Mouse (Mus musculus) midbrain, embryonic 15.5 days (tissue): Measurements from ENCODE around the gene Purb. TPM values are rescaled to one million over a fixed set of nuclear protein-coding genes. Genes with fewer than 3 reads are reported as not detected.
A peak's percentile ranks its signal among the peaks of the same experiment; 100 is the strongest.

Experiments
- ATAC-seq: fragments of 200-750 bp; cut with Nextera tagmentation; replicated peaks from 2 replicates; pipeline ENCODE4 v1.8.0; 2017; ENCODE audit warnings: moderate TSS enrichment
- H3K27ac ChIP-seq: fragments of 300-500 bp; sonication (generic); 2 replicates; pipeline ENCODE4 v1.5.1; 2015; ENCODE audit warnings: mild to moderate bottlenecking, inconsistent platforms
- H3K27me3 ChIP-seq: fragments of 300-500 bp; sonication (generic); replicated peaks from 2 replicates; pipeline ENCODE4 v1.6.1; 2015; ENCODE audit warnings: inconsistent platforms
- H3K36me3 ChIP-seq: fragments of 300-500 bp; sonication (generic); replicated peaks from 2 replicates; pipeline ENCODE4 v1.6.1; 2015; ENCODE audit warnings: inconsistent platforms
- H3K4me1 ChIP-seq: fragments of 300-500 bp; sonication (generic); 2 replicates; pipeline ENCODE4 v1.6.1; 2015; ENCODE audit warnings: inconsistent platforms
- H3K4me2 ChIP-seq: fragments of 300-500 bp; sonication (generic); 2 replicates; pipeline ENCODE4 v1.6.1; 2015; ENCODE audit warnings: inconsistent platforms, mild to moderate bottlenecking, moderate library complexity
- H3K4me3 ChIP-seq: fragments of 300-500 bp; sonication (generic); 2 replicates; pipeline ENCODE4 v1.5.1; 2015; ENCODE audit warnings: mild to moderate bottlenecking, inconsistent platforms
- H3K9ac ChIP-seq: fragments of 300-500 bp; sonication (generic); 2 replicates; pipeline ENCODE4 v1.6.1; 2015; ENCODE audit warnings: mild to moderate bottlenecking, inconsistent platforms
- H3K9me3 ChIP-seq: fragments of 300-500 bp; sonication (generic); 2 replicates; pipeline ENCODE4 v1.6.1; 2016; ENCODE audit warnings: inconsistent platforms
- WGBS: fragments of 180-500 bp; shearing (Covaris S2); methylation state at CpG from one replicate; pipeline ENCODE4 v1.1.7; 2015; ENCODE audit warnings: mixed read lengths; 5-methylcytosine and 5-hydroxymethylcytosine counted together
- polyA plus RNA-seq: library from polyadenylated mRNA; unstranded; fragments of >200 nt; fragmentation: Nextera tagmentation; extraction: Ambion mirVana; gene quantifications from 2 replicates; pipeline ENCODE4 v1.2.1, GENCODE M21; 2015

Purb gene
- polyA plus RNA-seq: 11.3 and 11.4 TPM in 2 replicates

DNA sequence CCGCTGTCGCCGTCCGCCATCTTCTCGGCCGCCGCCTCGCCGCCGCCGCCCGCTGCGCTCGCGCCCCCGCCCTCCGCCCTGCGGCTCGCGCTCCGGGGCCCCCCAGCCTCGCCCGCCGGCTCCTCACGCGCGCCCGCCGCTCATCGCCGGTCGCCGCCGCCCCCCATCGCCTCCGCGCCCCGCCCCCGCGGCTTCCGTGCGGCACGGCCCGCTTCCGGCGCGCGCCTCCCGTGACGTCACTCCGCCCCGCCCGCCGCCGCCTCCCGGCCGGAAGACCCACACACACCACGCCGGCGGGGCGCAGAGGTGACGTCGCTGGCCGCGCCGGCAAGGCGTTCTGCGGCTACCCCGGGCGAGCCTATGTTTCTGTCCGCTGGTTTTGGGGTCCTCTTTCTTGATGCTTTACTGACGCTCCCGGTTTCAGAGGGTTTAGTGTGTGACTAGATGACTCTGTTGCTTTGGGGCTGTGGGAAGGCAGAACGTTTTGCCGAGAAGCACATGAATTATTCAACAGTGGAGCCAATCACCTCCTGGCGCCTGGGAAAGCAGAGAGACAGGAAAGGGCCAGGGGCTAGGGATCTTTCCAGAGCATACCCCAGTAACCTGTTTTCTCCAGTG lies at the start of gene Purb:
Purb (minus strand) TSS at position 51 of the 618 bp plus-strand sequence.
- Histone ChIP-seq H3K9ac (peak within 1 kb of the TSS; percentile 90), H3K4me1 (peaks cover 31% of the 10 kb centered on the region), H3K9me3 (no peaks in the 10 kb centered on the region), H3K4me2 (peak within 1 kb of the TSS; percentile 90), H3K27me3 (no peaks in the 10 kb centered on the region), H3K4me3 (peak within 1 kb of the TSS; percentile 99), H3K27ac (peak within 1 kb of the TSS; percentile 98), H3K36me3 (no peaks in the 10 kb centered on the region)
- ATAC-seq: peak; percentile 97
- under 1% methylated on average over 58 of the region's 76 CpGs for WGBS

DNA sequence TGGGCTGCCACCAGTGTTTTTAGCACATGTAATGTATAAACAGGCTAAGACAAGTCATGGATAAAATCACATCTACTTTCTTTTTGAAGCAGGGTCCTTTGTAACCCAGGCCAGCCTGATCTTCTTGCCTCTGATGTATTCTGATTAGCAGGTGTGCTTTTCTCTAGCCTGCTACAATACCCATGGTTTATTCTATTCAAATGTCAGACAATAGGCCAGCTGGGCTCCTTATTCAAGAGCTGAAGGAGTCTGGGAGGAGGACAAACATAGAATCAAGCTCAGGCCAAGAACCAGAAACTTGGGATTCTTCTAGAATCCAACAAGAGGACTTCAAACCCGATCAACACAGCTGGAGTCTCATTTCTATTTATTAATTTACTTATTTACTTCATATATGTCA lies 49.5 kb upstream of the Purb start:
- Histone ChIP-seq H3K36me3 (peaks cover 24% of the 10 kb centered on the region; the same call in 1 of the 2 replicates), H3K9ac (no peak overlapping the region), H3K4me2 (no peak overlapping the region), H3K27ac (no peak overlapping the region), H3K4me1 (peaks cover 19% of the 10 kb centered on the region), H3K4me3 (no peak overlapping the region), H3K27me3 (no peaks in the 10 kb centered on the region), H3K9me3 (no peaks in the 10 kb centered on the region)
- WGBS: 45% methylated on average over 1 of the region's 1 CpGs
- no peak for ATAC-seq

DNA sequence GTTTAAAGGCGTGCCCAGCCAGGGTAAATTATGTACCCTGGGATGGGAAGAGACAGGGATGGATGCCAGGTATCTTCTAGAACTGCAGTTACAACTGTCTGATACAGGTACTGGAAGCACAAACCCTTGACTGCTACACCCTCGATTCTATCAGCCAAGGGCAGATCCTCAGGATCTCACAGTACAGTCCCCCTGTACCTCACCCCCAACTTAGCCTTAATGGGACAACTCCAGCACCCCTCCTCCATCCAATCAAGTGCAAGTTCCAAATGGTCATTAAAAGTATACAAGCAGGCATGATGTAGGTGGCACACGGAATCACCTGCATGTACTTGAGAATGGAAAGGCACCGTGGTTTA lies 49.1 kb upstream of the Purb start:
- H3K4me1 ChIP-seq: peaks cover 19% of the 10 kb centered on the region
- no peak for ATAC-seq
- H3K9ac ChIP-seq: no peak overlapping the region
- H3K27ac ChIP-seq: no peak overlapping the region
- no peak overlapping the region for H3K4me3 ChIP-seq
- H3K36me3 ChIP-seq: peaks cover 24% of the 10 kb centered on the region; the same call in 1 of the 2 replicates
- WGBS: 87% methylated on average over 4 of the region's 4 CpGs
- H3K4me2 ChIP-seq: no peak overlapping the region
- H3K9me3 ChIP-seq: no peaks in the 10 kb centered on the region
- H3K27me3 ChIP-seq: no peaks in the 10 kb centered on the region

DNA sequence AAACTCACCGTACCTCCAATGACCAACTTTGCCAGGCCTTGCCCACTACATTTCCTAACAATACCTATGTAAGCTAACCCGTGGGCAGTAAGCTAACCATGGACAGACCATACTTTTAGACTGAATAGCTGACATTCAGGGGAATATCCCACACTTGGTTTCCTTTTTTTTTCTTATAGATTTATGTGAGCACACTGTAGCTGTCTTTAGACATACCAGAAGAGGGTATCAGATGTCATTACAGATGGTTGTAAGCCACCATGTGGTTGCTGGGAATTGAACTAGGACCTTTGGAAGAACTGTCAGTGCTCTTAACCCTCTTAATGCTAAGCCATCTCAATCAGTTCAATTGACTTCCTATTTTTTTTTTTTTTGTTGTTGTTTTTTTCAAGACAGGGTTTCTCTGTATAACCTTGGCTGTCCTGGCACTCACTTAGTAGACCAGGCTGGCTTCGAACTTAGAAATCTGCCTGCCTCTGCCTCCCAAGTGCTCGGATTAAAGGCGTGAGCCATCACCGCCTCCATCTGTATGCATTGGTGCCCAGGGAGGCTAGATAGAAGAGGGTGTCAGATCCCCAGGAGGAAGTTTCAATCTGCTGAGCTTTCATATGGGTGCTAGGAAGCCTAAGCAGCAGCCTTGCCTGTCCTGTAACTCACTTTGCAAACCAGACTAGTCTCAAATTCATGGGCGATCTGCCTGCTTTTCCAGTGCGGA lies 48.6 kb upstream of the Purb start:
- Histone ChIP-seq H3K4me3 (no peak overlapping the region), H3K36me3 (peaks cover 24% of the 10 kb centered on the region; the same call in 1 of the 2 replicates), H3K9ac (no peak overlapping the region), H3K27me3 (no peaks in the 10 kb centered on the region), H3K27ac (no peak overlapping the region), H3K4me2 (no peak overlapping the region), H3K9me3 (no peaks in the 10 kb centered on the region), H3K4me1 (peaks cover 19% of the 10 kb centered on the region)
- WGBS: 96% methylated on average over 8 of the region's 8 CpGs
- no peak for ATAC-seq

DNA sequence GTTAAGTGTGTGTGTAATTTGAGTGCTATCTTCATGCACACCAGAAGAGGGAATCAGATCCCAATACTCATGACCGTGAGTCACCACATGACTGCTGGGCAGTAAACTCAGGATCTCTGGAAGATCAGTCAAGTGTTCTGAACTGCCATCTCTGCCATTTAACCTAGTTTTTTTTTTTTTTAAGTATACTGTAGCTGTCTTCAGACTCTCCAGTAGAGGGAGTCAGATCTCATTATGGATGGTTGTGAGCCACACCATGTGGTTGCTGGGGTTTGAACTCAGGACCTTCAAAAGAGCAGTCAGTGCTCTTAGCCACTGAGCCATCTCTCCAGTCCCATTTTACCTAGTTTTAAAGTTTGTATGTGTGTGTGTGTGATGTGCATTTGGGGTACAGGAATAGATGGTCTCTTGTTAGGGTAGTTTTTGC lies 48.0 kb upstream of the Purb start:
- Histone ChIP-seq H3K27ac (no peak overlapping the region), H3K27me3 (no peaks in the 10 kb centered on the region), H3K4me3 (no peak overlapping the region), H3K4me1 (peaks cover 19% of the 10 kb centered on the region), H3K9ac (no peak overlapping the region), H3K9me3 (no peaks in the 10 kb centered on the region), H3K4me2 (no peak overlapping the region), H3K36me3 (peaks cover 24% of the 10 kb centered on the region; the same call in 1 of the 2 replicates)
- WGBS: 68% methylated on average over 1 of the region's 1 CpGs
- ATAC-seq: no peak

DNA sequence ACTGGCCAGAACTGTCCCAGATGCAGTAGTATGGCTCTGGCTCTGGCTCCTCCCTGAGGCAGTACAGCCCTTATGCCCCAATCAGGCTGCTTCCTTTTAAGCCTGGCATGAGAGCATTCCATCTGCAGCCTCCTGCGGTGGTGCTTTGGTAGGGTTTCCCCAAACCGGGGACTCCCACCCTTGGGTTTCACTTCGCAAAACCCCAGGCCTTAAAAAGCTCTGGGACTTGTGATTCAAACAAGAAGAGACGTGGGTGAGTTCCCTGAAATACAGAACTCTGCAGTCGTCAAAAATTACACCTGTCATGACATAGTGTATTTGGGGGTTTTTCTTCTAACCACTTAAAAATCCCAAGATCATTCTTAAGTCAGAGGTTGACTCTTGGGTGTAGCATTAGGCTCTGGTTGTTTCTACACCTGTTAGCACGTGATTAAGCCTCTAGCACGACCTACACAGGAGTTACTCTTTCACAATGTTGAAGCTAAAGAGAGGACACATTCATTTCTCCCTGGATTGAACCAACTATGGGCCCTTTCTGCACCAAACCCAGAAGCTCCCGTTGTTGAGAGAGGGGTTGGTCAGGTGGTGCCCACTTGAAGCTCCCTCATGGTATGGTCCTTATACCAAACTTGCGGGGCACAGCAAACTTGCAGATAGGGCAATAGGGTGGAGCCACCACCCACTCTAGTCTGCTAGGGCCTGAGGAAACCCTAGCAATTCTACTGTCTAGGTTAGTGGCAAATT lies 47.2 kb upstream of the Purb start:
- 75% methylated on average over 9 of the region's 9 CpGs for WGBS
- Histone ChIP-seq H3K4me1 (peaks cover 17% of the 10 kb centered on the region), H3K36me3 (peaks cover 24% of the 10 kb centered on the region; the same call in 1 of the 2 replicates), H3K4me3 (no peak overlapping the region), H3K27ac (no peak overlapping the region), H3K4me2 (no peak overlapping the region), H3K27me3 (no peaks in the 10 kb centered on the region), H3K9me3 (no peaks in the 10 kb centered on the region), H3K9ac (no peak overlapping the region)
- ATAC-seq: no peak

DNA sequence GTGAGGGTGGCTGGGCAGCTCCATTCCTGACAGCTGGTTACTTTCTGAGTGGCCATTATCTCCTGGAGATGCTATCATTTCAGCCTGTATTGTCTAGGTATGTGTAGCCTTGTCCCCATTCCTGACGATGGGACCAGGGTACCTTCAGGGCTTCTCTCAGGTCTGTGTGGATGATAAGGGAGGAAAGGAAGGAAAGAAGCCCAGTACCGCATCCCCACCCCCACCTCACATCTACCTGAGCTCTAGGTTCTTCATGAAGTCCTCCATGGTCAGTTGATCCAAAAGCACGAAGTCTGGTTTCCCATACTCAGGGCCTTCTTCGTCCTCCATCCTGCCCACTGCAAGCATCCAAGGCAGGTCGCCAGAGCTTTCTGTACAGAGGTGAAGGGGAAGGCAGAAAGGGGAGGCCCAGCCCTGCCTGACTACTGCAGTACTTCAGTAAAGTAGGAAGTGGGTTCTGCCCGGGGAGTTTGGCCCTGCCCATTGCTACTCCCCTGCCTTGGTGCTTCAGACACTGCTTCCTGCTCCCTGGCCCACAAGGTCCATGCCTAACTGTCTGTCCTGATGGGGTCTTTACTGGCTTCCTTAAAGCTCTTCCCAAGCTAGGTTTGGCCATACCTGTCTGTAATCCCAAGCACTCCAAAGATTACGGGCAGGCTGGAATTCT lies 44.9 kb upstream of the Purb start, which contains the start of gene Myo1g:
Myo1g (minus strand) TSS at position 459 of the 667 bp plus-strand sequence.
- H3K4me1 ChIP-seq: no peaks in the 10 kb centered on the region
- no peak within 1 kb of the TSS for H3K4me3 ChIP-seq
- H3K4me2 ChIP-seq: no peak within 1 kb of the TSS
- no peak within 1 kb of the TSS for H3K9ac ChIP-seq
- peaks cover 15% of the 10 kb centered on the region; the same call in 1 of the 2 replicates for H3K36me3 ChIP-seq
- ATAC-seq: no peak
- WGBS: 86% methylated on average over 7 of the region's 7 CpGs
- H3K9me3 ChIP-seq: no peaks in the 10 kb centered on the region
- H3K27ac ChIP-seq: no peak within 1 kb of the TSS
- H3K27me3 ChIP-seq: no peaks in the 10 kb centered on the region

DNA sequence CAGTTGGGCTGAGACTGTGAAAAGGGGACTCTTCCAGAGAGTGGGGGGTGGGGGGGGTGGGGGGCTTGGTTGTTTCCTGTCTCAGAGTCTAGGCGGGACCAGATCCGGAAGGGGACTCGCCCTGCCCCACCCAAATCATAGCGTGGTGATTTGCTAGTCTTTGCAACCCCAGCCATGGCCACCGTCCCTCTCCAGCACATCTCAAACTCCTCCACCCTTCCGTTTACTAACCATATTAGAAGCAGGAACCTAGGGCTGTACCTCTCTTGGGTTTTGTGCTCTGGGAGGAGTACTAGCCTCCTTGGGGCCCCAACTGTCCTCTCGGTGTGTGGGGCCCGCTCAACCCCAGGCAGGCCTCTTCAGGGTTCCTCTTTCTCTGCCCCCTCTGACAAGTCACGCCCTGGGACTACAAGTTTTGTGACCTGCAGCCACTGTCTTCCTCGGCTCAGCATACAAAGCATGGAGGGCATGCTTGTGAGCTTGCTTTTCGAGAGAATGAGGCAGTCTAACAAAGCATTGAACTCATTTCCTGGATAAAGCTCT lies 43.8 kb upstream of the Purb start:
- no peak for ATAC-seq
- Histone ChIP-seq H3K4me2 (no peak overlapping the region), H3K36me3 (peaks cover 5% of the 10 kb centered on the region; the same call in 1 of the 2 replicates), H3K27ac (no peak overlapping the region), H3K27me3 (no peaks in the 10 kb centered on the region), H3K9me3 (no peaks in the 10 kb centered on the region), H3K9ac (no peak overlapping the region), H3K4me3 (no peak overlapping the region), H3K4me1 (no peaks in the 10 kb centered on the region)
- WGBS: 79% methylated on average over 11 of the region's 11 CpGs

DNA sequence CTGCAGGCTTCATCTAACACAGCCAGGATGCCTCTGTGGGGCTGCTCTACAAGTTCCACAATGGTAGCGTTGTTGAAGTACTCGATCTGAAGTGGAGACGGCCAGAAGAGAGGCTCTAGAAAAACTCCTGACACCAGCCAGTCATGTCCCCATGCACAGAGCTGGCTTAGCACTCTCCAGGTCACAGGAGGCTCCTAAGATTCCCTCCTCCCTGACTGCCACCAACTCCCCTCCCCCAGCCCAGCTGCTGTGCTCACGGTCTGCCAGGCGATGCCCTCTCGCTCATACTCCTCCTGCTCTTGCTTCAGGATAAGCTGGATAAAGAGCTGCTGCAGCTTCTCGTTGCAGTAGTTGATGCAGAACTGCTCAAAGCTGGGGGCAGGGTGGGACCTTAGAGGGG lies 39.1 kb upstream of the Purb start:
- Histone ChIP-seq H3K27ac (no peak overlapping the region), H3K9ac (no peak overlapping the region), H3K36me3 (no peaks in the 10 kb centered on the region), H3K4me2 (no peak overlapping the region), H3K4me1 (no peaks in the 10 kb centered on the region), H3K9me3 (no peaks in the 10 kb centered on the region), H3K4me3 (no peak overlapping the region), H3K27me3 (no peaks in the 10 kb centered on the region)
- WGBS: 44% methylated on average over 7 of the region's 7 CpGs
- no peak for ATAC-seq

DNA sequence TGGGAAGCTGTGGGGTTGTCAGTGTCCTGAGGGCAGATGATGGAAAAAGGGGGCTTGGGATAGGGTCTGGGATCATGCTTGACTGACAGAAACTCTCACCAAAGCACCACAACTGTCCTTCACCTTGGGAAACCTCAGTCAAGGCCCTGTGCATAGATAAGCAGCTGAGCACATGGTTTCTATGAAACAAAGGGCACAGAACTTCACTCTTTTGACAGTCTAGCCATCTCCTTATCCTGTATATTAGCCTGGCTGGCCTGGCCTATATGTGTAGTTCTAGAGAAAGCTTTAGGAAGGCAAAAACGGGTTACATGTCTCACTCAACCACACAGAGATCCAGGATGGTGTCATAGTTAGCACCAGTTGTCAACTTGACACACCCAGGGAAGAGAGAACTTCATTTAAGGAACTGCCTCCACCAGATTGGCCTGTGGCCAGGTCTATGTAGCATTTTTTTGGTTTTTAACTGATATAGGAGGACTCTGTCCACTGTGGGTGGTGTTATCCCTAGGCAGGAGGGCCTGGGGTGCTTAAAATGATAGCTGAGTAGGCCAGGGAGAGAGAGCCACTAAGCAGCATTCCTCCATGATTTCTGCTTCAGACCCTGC lies 32.7 kb upstream of the Purb start:
- Histone ChIP-seq H3K27ac (no peak overlapping the region), H3K27me3 (no peaks in the 10 kb centered on the region), H3K9me3 (no peaks in the 10 kb centered on the region), H3K9ac (no peak overlapping the region), H3K4me1 (no peaks in the 10 kb centered on the region), H3K4me3 (no peak overlapping the region), H3K36me3 (no peaks in the 10 kb centered on the region), H3K4me2 (no peak overlapping the region)
- WGBS: 63% methylated on average over 1 of the region's 1 CpGs
- no peak for ATAC-seq

DNA sequence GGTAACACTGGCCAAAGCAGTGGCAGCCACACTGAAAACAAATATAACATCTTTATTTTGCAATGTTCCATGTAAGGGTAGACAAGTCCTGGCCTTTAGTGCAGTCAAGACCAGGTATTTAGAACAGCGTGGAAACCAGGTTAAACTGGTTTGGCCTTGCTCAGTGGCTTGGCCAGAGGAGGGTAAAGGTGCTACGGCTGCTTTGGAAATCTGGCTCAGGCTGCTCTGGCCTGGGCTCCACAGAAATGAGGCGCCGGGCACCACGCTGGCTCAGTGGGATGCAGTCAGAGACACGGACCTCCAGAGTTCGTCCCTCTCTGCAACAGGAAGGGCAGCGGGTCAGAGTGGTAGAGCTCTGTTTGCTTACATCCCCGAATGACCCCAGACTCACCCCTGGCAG lies 30.8 kb upstream of the Purb start:
- Histone ChIP-seq H3K4me2 (no peak overlapping the region), H3K4me1 (no peaks in the 10 kb centered on the region), H3K27me3 (no peaks in the 10 kb centered on the region), H3K9me3 (no peaks in the 10 kb centered on the region), H3K27ac (no peak overlapping the region), H3K9ac (no peak overlapping the region), H3K4me3 (no peak overlapping the region), H3K36me3 (no peaks in the 10 kb centered on the region)
- WGBS: 85% methylated on average over 9 of the region's 9 CpGs
- ATAC-seq: no peak
